Mouse (Mus musculus) E14TG2a.4 (cell line): ENCODE data around the gene Hsd17b10.

ENCODE experiments used
- CTCF ChIP-seq: conservative IDR thresholded peaks from 2 replicates; pipeline ENCODE4 v1.5.1; 2014; ENCODE audit warnings: low read length
- POU5F1 ChIP-seq: IDR thresholded peaks from 2 replicates; pipeline ENCODE4 v1.6.1; 2014; ENCODE audit warnings: low read length, borderline replicate concordance

DNA sequence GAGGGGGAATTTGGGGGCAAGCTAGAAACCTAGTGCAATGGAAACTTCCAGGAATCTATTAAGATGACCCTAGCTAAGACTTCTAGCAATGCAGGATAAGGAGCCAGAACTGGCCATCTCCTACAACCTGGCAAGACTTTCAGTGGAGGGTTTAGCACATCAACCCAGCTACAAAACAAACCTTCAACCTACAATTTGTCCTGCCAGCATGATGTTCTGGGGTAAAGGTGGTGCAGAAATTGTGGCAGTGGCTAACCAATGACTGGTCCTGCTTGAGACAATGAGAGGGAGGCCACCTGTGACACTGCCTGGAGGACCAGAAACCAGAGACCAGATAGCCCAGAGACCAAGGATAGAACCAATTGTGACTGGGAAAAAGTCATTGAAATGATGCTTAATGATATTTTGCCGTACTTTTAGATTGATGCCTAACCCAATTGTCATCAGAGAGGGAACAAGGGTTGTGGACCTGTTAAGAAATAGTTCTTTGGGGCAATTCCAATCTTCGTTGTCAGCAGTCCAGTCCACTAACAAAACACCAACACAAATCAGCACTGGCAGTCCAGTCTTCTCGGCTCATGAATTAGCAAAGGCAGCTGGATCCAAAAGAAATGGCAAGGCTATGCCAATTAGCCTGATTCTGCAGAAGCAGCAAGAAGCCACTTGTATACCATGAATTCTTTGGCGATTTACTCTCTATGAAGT, 2.5 kb upstream of the Hsd17b10 start:
- TF ChIP-seq CTCF (no peak), POU5F1 (no peak)
